Mouse (Mus musculus): ENCODE results near the gene Fam213a. TPM values are rescaled to one million over a fixed set of nuclear protein-coding genes. Genes with fewer than 3 reads are reported as not detected.

The Fam213a gene
- polyA plus RNA-seq, 2 experiments, result 39.4 to 41.8 TPM

DNA sequence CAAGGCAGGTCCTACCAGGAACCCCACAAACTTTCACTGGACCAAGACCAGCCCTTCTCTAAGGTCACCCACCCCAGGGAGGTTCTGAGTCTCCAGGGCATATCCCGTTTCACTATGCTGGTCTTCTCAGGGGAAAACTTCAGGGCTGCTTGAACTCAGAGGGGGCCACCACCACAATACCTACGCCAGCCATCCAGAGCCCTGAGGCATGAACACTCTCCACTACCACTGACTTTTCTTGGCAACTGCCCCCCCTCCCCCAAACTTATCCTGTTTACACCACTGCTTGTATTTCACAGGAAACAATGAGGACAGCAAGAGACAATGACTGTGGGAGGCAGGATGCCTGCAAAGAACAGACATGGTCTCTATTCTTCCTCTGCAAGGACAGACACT is 54.6 kb downstream of the Fam213a start:
- Histone ChIP-seq H3K4me3 (ENCODE audit: insufficient read depth in 1 of 2, low read depth in 2 of 2, low read length in 2 of 2) (no peak overlapping the region), H3K4me2 (ENCODE audit: low read depth) (peak overlapping the region; percentile 36), H3K27me3 (ENCODE audit: control insufficient read depth, insufficient read depth, low read length) (no peaks in the 10 kb centered on the region), H3K9me3 (ENCODE audit: control insufficient read depth, low read length) (no peaks in the 10 kb centered on the region), H3K27ac (peak overlapping the region; percentile 52), H3K4me1 (replicated peaks; ENCODE audit: control insufficient read depth in 2 of 2, insufficient read depth in 2 of 2, low read length in 1 of 2) (peaks cover 86 to 87% of the 10 kb centered on the region in 2 experiments), H3K36me3 (replicated peaks; ENCODE audit: control insufficient read depth, insufficient read depth, low read depth) (no peaks in the 10 kb centered on the region), H3K9ac (replicated peaks) (0 out of 2 replicates have a peak overlapping the region, but pooled peaks have one; percentile 5)
- DNase-seq (ENCODE audit: low read depth in 3 of 3, low spot score in 3 of 3) (no peak), ATAC-seq (ENCODE audit: insufficient read depth) (no peak)
- 47% methylated on average over 2 of the region's 2 CpGs for WGBS (ENCODE audit: insufficient replicate concordance)
- no peak for TF ChIP-seq EP300 (IDR thresholded peaks at IDR 0.05; ENCODE audit: low read depth)
- no peak for TF ChIP-seq CTCF (IDR thresholded peaks at IDR 0.05; ENCODE audit: low read depth)

GRCm38 (mm10) chr14:40958083-40958985 is 55.3 kb downstream of the Fam213a start:
- H3K36me3 ChIP-seq (replicated peaks; ENCODE audit: control insufficient read depth, insufficient read depth, low read depth), result no peaks in the 10 kb centered on the region
- no peak overlapping the region for H3K4me3 ChIP-seq (ENCODE audit: insufficient read depth in 1 of 2, low read depth in 2 of 2, low read length in 2 of 2)
- peak overlapping the region; percentile 36 for H3K4me2 ChIP-seq (ENCODE audit: low read depth)
- H3K27me3 ChIP-seq (ENCODE audit: control insufficient read depth, insufficient read depth, low read length), result no peaks in the 10 kb centered on the region
- ATAC-seq (ENCODE audit: insufficient read depth) (no peak), DNase-seq (ENCODE audit: low read depth in 3 of 3, low spot score in 3 of 3) (no peak)
- peaks cover 81 to 85% of the 10 kb centered on the region in 2 experiments for H3K4me1 ChIP-seq (replicated peaks; ENCODE audit: control insufficient read depth in 2 of 2, insufficient read depth in 2 of 2, low read length in 1 of 2)
- 24% methylated on average over 4 of the region's 4 CpGs for WGBS (ENCODE audit: insufficient replicate concordance)
- H3K27ac ChIP-seq, result peak overlapping the region; percentile 52
- TF ChIP-seq CTCF (IDR thresholded peaks at IDR 0.05; ENCODE audit: low read depth) (no peak), EP300 (IDR thresholded peaks at IDR 0.05; ENCODE audit: low read depth) (no peak)
- 0 out of 2 replicates have a peak overlapping the region, but pooled peaks have one; percentile 27 for H3K9ac ChIP-seq (replicated peaks)
- no peaks in the 10 kb centered on the region for H3K9me3 ChIP-seq (ENCODE audit: control insufficient read depth, low read length)

GRCm38 (mm10) chr14:40957607-40958006 is 56.0 kb downstream of the Fam213a start:
- ATAC-seq (ENCODE audit: insufficient read depth) (no peak), DNase-seq (ENCODE audit: low read depth in 3 of 3, low spot score in 3 of 3) (no peak)
- peaks cover 73 to 80% of the 10 kb centered on the region in 2 experiments for H3K4me1 ChIP-seq (replicated peaks; ENCODE audit: control insufficient read depth in 2 of 2, insufficient read depth in 2 of 2, low read length in 1 of 2)
- peak overlapping the region; percentile 36; the same call in 1 of the 2 replicates for H3K4me2 ChIP-seq (ENCODE audit: low read depth)
- H3K9ac ChIP-seq (replicated peaks), result 0 out of 2 replicates have a peak overlapping the region, but pooled peaks have one; percentile 27
- TF ChIP-seq EP300 (IDR thresholded peaks at IDR 0.05; ENCODE audit: low read depth) (no peak), CTCF (IDR thresholded peaks at IDR 0.05; ENCODE audit: low read depth) (no peak)
- H3K36me3 ChIP-seq (replicated peaks; ENCODE audit: control insufficient read depth, insufficient read depth, low read depth), result no peaks in the 10 kb centered on the region
- no peak overlapping the region for H3K4me3 ChIP-seq (ENCODE audit: insufficient read depth in 1 of 2, low read depth in 2 of 2, low read length in 2 of 2)
- 44% methylated on average over 3 of the region's 3 CpGs for WGBS (ENCODE audit: insufficient replicate concordance)
- H3K27ac ChIP-seq, result peak overlapping the region; percentile 52
- H3K9me3 ChIP-seq (ENCODE audit: control insufficient read depth, low read length), result no peaks in the 10 kb centered on the region
- no peaks in the 10 kb centered on the region for H3K27me3 ChIP-seq (ENCODE audit: control insufficient read depth, insufficient read depth, low read length)

GRCm38 (mm10) chr14:40956252-40957146 is 57.1 kb downstream of the Fam213a start:
- H3K4me1 ChIP-seq (replicated peaks; ENCODE audit: control insufficient read depth in 2 of 2, insufficient read depth in 2 of 2, low read length in 1 of 2), result peaks cover 63 to 73% of the 10 kb centered on the region in 2 experiments
- DNase-seq (ENCODE audit: low read depth in 3 of 3, low spot score in 3 of 3), result peak in 1 of 3 experiments; percentile 52
- WGBS (ENCODE audit: insufficient replicate concordance), result 21% methylated on average over 13 of the region's 13 CpGs
- no peaks in the 10 kb centered on the region for H3K9me3 ChIP-seq (ENCODE audit: control insufficient read depth, low read length)
- H3K27ac ChIP-seq, result peak overlapping the region; percentile 40
- peak; percentile 71 for ATAC-seq (ENCODE audit: insufficient read depth)
- H3K36me3 ChIP-seq (replicated peaks; ENCODE audit: control insufficient read depth, insufficient read depth, low read depth), result no peaks in the 10 kb centered on the region
- no peaks in the 10 kb centered on the region for H3K27me3 ChIP-seq (ENCODE audit: control insufficient read depth, insufficient read depth, low read length)
- H3K4me3 ChIP-seq (ENCODE audit: insufficient read depth in 1 of 2, low read depth in 2 of 2, low read length in 2 of 2), result no peak overlapping the region
- H3K4me2 ChIP-seq (ENCODE audit: low read depth), result peak overlapping the region; percentile 29
- no peak for TF ChIP-seq EP300 (IDR thresholded peaks at IDR 0.05; ENCODE audit: low read depth)
- TF ChIP-seq CTCF (IDR thresholded peaks at IDR 0.05; ENCODE audit: low read depth), result peak; percentile 40
- peak overlapping the region; percentile 48 for H3K9ac ChIP-seq (replicated peaks)

Data from liver, embryonic 14.5 days (tissue).